Mouse (Mus musculus) ES-Bruce4 (cell line): ENCODE measurements around the gene Mcub.

Experiments
- CTCF ChIP-seq: IDR thresholded peaks from one replicate; pipeline ENCODE4 v1.8.1; 2011; ENCODE audit warnings: low read depth, low read length
- POLR2A ChIP-seq: IDR thresholded peaks from one replicate; pipeline ENCODE4 v1.8.1; 2011; ENCODE audit warnings: low read length; ENCODE audit not compliant: insufficient read depth

DNA sequence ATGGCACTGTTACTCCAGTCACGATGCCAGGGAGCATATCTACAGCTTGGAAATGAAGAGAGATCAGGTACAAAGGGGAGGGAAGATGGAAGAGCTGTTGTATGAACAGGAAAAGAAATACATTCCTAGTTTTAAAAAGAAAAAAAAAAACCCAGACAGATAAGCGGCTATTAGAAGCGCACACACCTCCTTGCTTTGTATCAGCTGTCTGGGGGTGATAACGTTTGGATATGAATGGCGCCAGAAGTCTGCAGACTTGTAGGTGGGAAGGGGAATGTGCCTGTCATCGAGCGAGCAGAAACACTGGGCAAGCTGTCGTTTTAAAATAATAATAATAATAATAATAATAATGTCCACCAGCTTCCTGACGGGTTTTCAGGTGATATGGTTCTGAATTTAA lies 84.4 kb downstream of the Mcub start:
- no peak for TF ChIP-seq CTCF
- TF ChIP-seq POLR2A, result no peak
